Mouse (Mus musculus) forebrain, embryonic 12.5 days (tissue): ENCODE results near the gene Pigf. TPM values are rescaled to one million over a fixed set of nuclear protein-coding genes. Genes with fewer than 3 reads are reported as not detected.
A peak's percentile ranks its signal among the peaks of the same experiment; 100 is the strongest.
"Not testable (repeated sequence)": the region's sequence is repeated elsewhere in the genome, so short reads cannot be mapped to it uniquely, and the experiment has no call there.

ENCODE experiments used
- ATAC-seq: fragments of 200-750 bp; cut with Nextera tagmentation; 2 replicates; pipeline ENCODE4 v1.8.0; 2017; ENCODE audit warnings: moderate TSS enrichment; ENCODE audit not compliant: low FRiP score
- H3K27ac ChIP-seq: fragments of 300-500 bp; sonication (generic); 2 replicates; pipeline ENCODE4 v1.5.1; 2016; ENCODE audit warnings: mild to moderate bottlenecking
- H3K27me3 ChIP-seq: fragments of 300-500 bp; sonication (generic); 2 replicates; pipeline ENCODE4 v1.6.1; 2016; ENCODE audit warnings: mild to moderate bottlenecking
- H3K36me3 ChIP-seq: fragments of 300-500 bp; sonication (generic); replicated peaks from 2 replicates; pipeline ENCODE4 v1.6.1; 2016; ENCODE audit warnings: mild to moderate bottlenecking
- H3K4me1 ChIP-seq: fragments of 300-500 bp; sonication (generic); 2 replicates; pipeline ENCODE4 v1.6.1; 2016
- H3K4me2 ChIP-seq: fragments of 300-500 bp; sonication (generic); 2 replicates; pipeline ENCODE4 v1.6.1; 2016; ENCODE audit warnings: mild to moderate bottlenecking, moderate library complexity
- H3K4me3 ChIP-seq: fragments of 300-500 bp; sonication (generic); replicated peaks from 2 replicates; pipeline ENCODE4 v1.5.1; 2016; ENCODE audit warnings: mild to moderate bottlenecking
- H3K9ac ChIP-seq: fragments of 300-500 bp; sonication (generic); 2 replicates; pipeline ENCODE4 v1.6.1; 2016; ENCODE audit warnings: mild to moderate bottlenecking
- H3K9me3 ChIP-seq: fragments of 300-500 bp; sonication (generic); 2 replicates; pipeline ENCODE4 v1.6.1; 2016
- WGBS: fragments of 180-500 bp; shearing (Covaris S2); methylation state at CpG from one replicate; pipeline ENCODE4 v1.1.7; 2016; 5-methylcytosine and 5-hydroxymethylcytosine counted together
- polyA plus RNA-seq: library from polyadenylated mRNA; unstranded; fragments of >200 nt; fragmentation: Nextera tagmentation; extraction: Ambion mirVana; gene quantifications from 2 replicates; pipeline ENCODE4 v1.2.1, GENCODE M21; 2016

Pigf gene
- polyA plus RNA-seq = 36.7 and 39.2 TPM in 2 replicates

GRCm38 (mm10) chr17:87025269-87025949 is at the start of gene Pigf, which contains the start of gene Cript:
Pigf (minus strand) TSS chr17:87025406.
Cript (plus strand) TSS chr17:87025550.
- no peak within 1 kb of the TSS for H3K27ac ChIP-seq
- peak; percentile 100 for ATAC-seq
- peak within 1 kb of the TSS; percentile 88 for H3K4me3 ChIP-seq
- WGBS = under 1% methylated on average over 43 of the region's 43 CpGs
- peaks cover 20% of the 10 kb centered on the region for H3K4me1 ChIP-seq
- H3K36me3 ChIP-seq = peaks cover 19% of the 10 kb centered on the region
- no peaks in the 10 kb centered on the region for H3K9me3 ChIP-seq
- peak within 1 kb of the TSS; percentile 79 for H3K9ac ChIP-seq
- no peaks in the 10 kb centered on the region for H3K27me3 ChIP-seq
- H3K4me2 ChIP-seq = peak within 1 kb of the TSS; percentile 96

- Histone ChIP-seq H3K4me3 (no peak overlapping the region), H3K9me3 (no peaks in the 10 kb centered on the region), H3K27me3 (no peaks in the 10 kb centered on the region), H3K36me3 (no peaks in the 10 kb centered on the region), H3K4me2 (no peak overlapping the region), H3K27ac (no peak overlapping the region), H3K9ac (no peak overlapping the region), H3K4me1 (no peaks in the 10 kb centered on the region)
- ATAC-seq = no peak
Measured at GRCm38 (mm10) chr17:87073470-87073869, 48.3 kb upstream of the Pigf start.

- Histone ChIP-seq H3K9me3 (no peaks in the 10 kb centered on the region), H3K4me1 (no peaks in the 10 kb centered on the region), H3K36me3 (no peaks in the 10 kb centered on the region), H3K27me3 (no peaks in the 10 kb centered on the region), H3K4me3 (no peak overlapping the region), H3K27ac (no peak overlapping the region), H3K4me2 (no peak overlapping the region), H3K9ac (no peak overlapping the region)
- ATAC-seq = no peak
- WGBS = 85% methylated on average over 5 of the region's 5 CpGs
Measured at GRCm38 (mm10) chr17:87072766-87073440, 47.7 kb upstream of the Pigf start.

- not testable (repeated sequence) for H3K4me2 ChIP-seq, H3K36me3 ChIP-seq, H3K9ac ChIP-seq, H3K27ac ChIP-seq, ATAC-seq, H3K9me3 ChIP-seq, H3K4me1 ChIP-seq, H3K4me3 ChIP-seq, H3K27me3 ChIP-seq
- 95% methylated on average over 1 of the region's 1 CpGs for WGBS
Measured at GRCm38 (mm10) chr17:87072183-87072582, 47.0 kb upstream of the Pigf start.

- H3K4me2 ChIP-seq = no peak overlapping the region
- H3K27me3 ChIP-seq = no peaks in the 10 kb centered on the region
- H3K4me3 ChIP-seq = no peak overlapping the region
- no peak overlapping the region for H3K9ac ChIP-seq
- 93% methylated on average over 4 of the region's 4 CpGs for WGBS
- H3K4me1 ChIP-seq = no peaks in the 10 kb centered on the region
- no peak for ATAC-seq
- H3K27ac ChIP-seq = no peak overlapping the region
- H3K36me3 ChIP-seq = no peaks in the 10 kb centered on the region
- H3K9me3 ChIP-seq = no peaks in the 10 kb centered on the region
Measured at GRCm38 (mm10) chr17:87068997-87069396, 43.8 kb upstream of the Pigf start.

GRCm38 (mm10) chr17:87063969-87064368 is 38.8 kb upstream of the Pigf start:
- H3K27ac ChIP-seq = no peak overlapping the region
- H3K9me3 ChIP-seq = no peaks in the 10 kb centered on the region
- no peaks in the 10 kb centered on the region for H3K4me1 ChIP-seq
- no peak for ATAC-seq
- H3K4me2 ChIP-seq = no peak overlapping the region
- no peaks in the 10 kb centered on the region for H3K27me3 ChIP-seq
- WGBS = 84% methylated on average over 6 of the region's 6 CpGs
- no peak overlapping the region for H3K4me3 ChIP-seq
- H3K9ac ChIP-seq = no peak overlapping the region
- no peaks in the 10 kb centered on the region for H3K36me3 ChIP-seq

GRCm38 (mm10) chr17:87063461-87063860 is 38.3 kb upstream of the Pigf start:
- no peaks in the 10 kb centered on the region for H3K27me3 ChIP-seq
- no peak overlapping the region for H3K4me2 ChIP-seq
- 87% methylated on average over 7 of the region's 7 CpGs for WGBS
- H3K36me3 ChIP-seq = no peaks in the 10 kb centered on the region
- H3K4me3 ChIP-seq = no peak overlapping the region
- ATAC-seq = no peak
- H3K9me3 ChIP-seq = no peaks in the 10 kb centered on the region
- no peak overlapping the region for H3K27ac ChIP-seq
- no peak overlapping the region for H3K9ac ChIP-seq
- no peaks in the 10 kb centered on the region for H3K4me1 ChIP-seq

- H3K4me1 ChIP-seq = no peaks in the 10 kb centered on the region
- no peaks in the 10 kb centered on the region for H3K36me3 ChIP-seq
- H3K9ac ChIP-seq = no peak overlapping the region
- WGBS = 91% methylated on average over 9 of the region's 9 CpGs
- no peaks in the 10 kb centered on the region for H3K27me3 ChIP-seq
- no peak overlapping the region for H3K4me2 ChIP-seq
- no peak overlapping the region for H3K27ac ChIP-seq
- no peaks in the 10 kb centered on the region for H3K9me3 ChIP-seq
- no peak for ATAC-seq
- no peak overlapping the region for H3K4me3 ChIP-seq
Measured at GRCm38 (mm10) chr17:87062639-87063038, 37.4 kb upstream of the Pigf start.

GRCm38 (mm10) chr17:87057486-87058266 is 32.5 kb upstream of the Pigf start:
- no peaks in the 10 kb centered on the region for H3K9me3 ChIP-seq
- WGBS = 81% methylated on average over 8 of the region's 8 CpGs
- ATAC-seq = no peak
- H3K36me3 ChIP-seq = no peaks in the 10 kb centered on the region
- no peak overlapping the region for H3K27ac ChIP-seq
- no peak overlapping the region for H3K4me3 ChIP-seq
- H3K27me3 ChIP-seq = no peaks in the 10 kb centered on the region
- H3K4me2 ChIP-seq = no peak overlapping the region
- H3K4me1 ChIP-seq = peaks cover 4% of the 10 kb centered on the region; the same call in 1 of the 2 replicates
- H3K9ac ChIP-seq = no peak overlapping the region

GRCm38 (mm10) chr17:87056761-87057160 is 31.6 kb upstream of the Pigf start:
- no peaks in the 10 kb centered on the region for H3K27me3 ChIP-seq
- no peaks in the 10 kb centered on the region for H3K9me3 ChIP-seq
- H3K4me2 ChIP-seq = no peak overlapping the region
- H3K9ac ChIP-seq = no peak overlapping the region
- H3K36me3 ChIP-seq = no peaks in the 10 kb centered on the region
- 89% methylated on average over 7 of the region's 7 CpGs for WGBS
- ATAC-seq = no peak
- no peak overlapping the region for H3K27ac ChIP-seq
- peaks cover 4% of the 10 kb centered on the region; the same call in 1 of the 2 replicates for H3K4me1 ChIP-seq
- H3K4me3 ChIP-seq = no peak overlapping the region

GRCm38 (mm10) chr17:87055663-87056062 is 30.5 kb upstream of the Pigf start:
- Histone ChIP-seq H3K36me3 (no peaks in the 10 kb centered on the region), H3K9me3 (no peaks in the 10 kb centered on the region), H3K4me3 (no peak overlapping the region), H3K27ac (no peak overlapping the region), H3K27me3 (no peaks in the 10 kb centered on the region), H3K4me1 (peaks cover 4% of the 10 kb centered on the region; the same call in 1 of the 2 replicates), H3K4me2 (no peak overlapping the region), H3K9ac (no peak overlapping the region)
- 56% methylated on average over 1 of the region's 1 CpGs for WGBS
- ATAC-seq = no peak

- no peak overlapping the region for H3K4me3 ChIP-seq
- no peaks in the 10 kb centered on the region for H3K36me3 ChIP-seq
- H3K4me2 ChIP-seq = no peak overlapping the region
- H3K9me3 ChIP-seq = no peaks in the 10 kb centered on the region
- ATAC-seq = no peak
- no peaks in the 10 kb centered on the region for H3K27me3 ChIP-seq
- no peak overlapping the region for H3K27ac ChIP-seq
- 39% methylated on average over 5 of the region's 5 CpGs for WGBS
- H3K4me1 ChIP-seq = peaks cover 4% of the 10 kb centered on the region; the same call in 1 of the 2 replicates
- H3K9ac ChIP-seq = no peak overlapping the region
Measured at GRCm38 (mm10) chr17:87055051-87055459, 29.8 kb upstream of the Pigf start.
